Mouse (Mus musculus) CH12.LX (cell line): ENCODE measurements around the gene Actb. TPM values are rescaled to one million over a fixed set of nuclear protein-coding genes. Genes with fewer than 3 reads are reported as not detected.

ENCODE experiments used
- DNase-seq: peaks from one replicate; pipeline ENCODE4 v3.0.0-alpha.2; 2013; ENCODE audit errors: extremely low read depth
- H3K27ac ChIP-seq: 2 replicates; pipeline ENCODE4 v1.5.1; 2012; ENCODE audit warnings: low read depth, mild to moderate bottlenecking, control low read depth, moderate library complexity; ENCODE audit not compliant: insufficient read depth
- H3K27me3 ChIP-seq: replicated peaks from 2 replicates; pipeline ENCODE3; 2012; ENCODE audit warnings: inconsistent platforms
- H3K36me3 ChIP-seq, 2 experiments: replicated peaks in 1 of 2; 2 replicates each; pipeline versions ENCODE3 to v1.6.1; 2012; ENCODE audit warnings: inconsistent platforms in 1 of 2, low read length in 1 of 2, mild to moderate bottlenecking in 1 of 2, mixed read lengths in 1 of 2, moderate library complexity in 1 of 2; ENCODE audit not compliant: control insufficient read depth in 1 of 2, insufficient read depth in 1 of 2
- H3K4me1 ChIP-seq, 2 experiments: 2 replicates each; pipeline ENCODE4 v1.6.1; 2012; ENCODE audit warnings: inconsistent platforms in 1 of 2, moderate library complexity in 1 of 2; ENCODE audit not compliant: insufficient read depth in 2 of 2, control insufficient read depth in 1 of 2
- H3K4me2 ChIP-seq: 2 replicates; pipeline ENCODE4 v1.6.1; 2012; ENCODE audit warnings: low read depth, mild to moderate bottlenecking, control low read depth; ENCODE audit not compliant: poor library complexity, insufficient read depth, severe bottlenecking
- H3K4me3 ChIP-seq, 3 experiments: fragments of 150-350 bp in 1 of 3; sonication (generic) in 1 of 3; replicated peaks in 1 of 3; 2 replicates each; pipeline versions ENCODE3 to v1.5.1; 2011 to 2012; ENCODE audit warnings: low read depth in 2 of 3, low read length in 2 of 3, mild to moderate bottlenecking in 2 of 3, moderate library complexity in 2 of 3, control low read depth in 1 of 3, improper control_type of control experiment in 1 of 3, inconsistent platforms in 1 of 3, mixed read lengths in 1 of 3; ENCODE audit not compliant: poor library complexity in 1 of 3
- H3K79me2 ChIP-seq: replicated peaks from 2 replicates; pipeline ENCODE4 v1.6.1; 2012; ENCODE audit warnings: mild to moderate bottlenecking, moderate library complexity; ENCODE audit not compliant: control insufficient read depth, poor library complexity, insufficient read depth, severe bottlenecking; ENCODE audit errors: extremely low read depth
- H3K9ac ChIP-seq: 2 replicates; pipeline ENCODE4 v1.6.1; 2012; ENCODE audit warnings: low read depth, mild to moderate bottlenecking, control low read depth, moderate library complexity; ENCODE audit not compliant: insufficient read depth
- H3K9me3 ChIP-seq: replicated peaks from 2 replicates; pipeline ENCODE3; 2012; ENCODE audit warnings: low read length, inconsistent platforms, mixed read lengths
- BHLHE40 ChIP-seq: IDR thresholded peaks from 2 replicates; pipeline ENCODE4 v1.6.1; 2011; ENCODE audit warnings: mild to moderate bottlenecking, low read depth, low read length, improper control_type of control experiment
- CHD1 ChIP-seq: IDR thresholded peaks from 2 replicates; pipeline ENCODE4 v1.6.1; 2012; ENCODE audit warnings: low read depth, low read length, improper control_type of control experiment, inconsistent platforms
- CTCF ChIP-seq, 2 experiments: IDR thresholded peaks in 1 of 2; conservative IDR thresholded peaks in 1 of 2; 2 replicates each; pipeline ENCODE4 v1.5.1; 2011 to 2012; ENCODE audit warnings: low read depth in 2 of 2, low read length in 2 of 2, improper control_type of control experiment in 1 of 2, inconsistent platforms in 1 of 2, mild to moderate bottlenecking in 1 of 2, moderate library complexity in 1 of 2
- IRF4 ChIP-seq: IDR thresholded peaks from 2 replicates; pipeline ENCODE4 v1.6.1; 2014; ENCODE audit warnings: low read depth, mild to moderate bottlenecking, inconsistent platforms, low read length, improper control_type of control experiment
- JUN ChIP-seq: IDR thresholded peaks from 2 replicates; pipeline ENCODE4 v1.6.1; 2011; ENCODE audit warnings: low read depth, mild to moderate bottlenecking, low read length, improper control_type of control experiment, moderate library complexity; ENCODE audit not compliant: insufficient read depth
- KAT2A ChIP-seq: IDR thresholded peaks from 2 replicates; pipeline ENCODE4 v1.6.1; 2012; ENCODE audit warnings: low read length, improper control_type of control experiment, inconsistent platforms; ENCODE audit not compliant: insufficient replicate concordance
- NELFE ChIP-seq: IDR thresholded peaks from 2 replicates; pipeline ENCODE4 v1.6.1; 2011; ENCODE audit warnings: low read depth, low read length, improper control_type of control experiment
- NRF1 ChIP-seq: IDR thresholded peaks from 2 replicates; pipeline ENCODE4 v1.6.1; 2014; ENCODE audit warnings: low read depth, mild to moderate bottlenecking, inconsistent platforms, low read length, improper control_type of control experiment, moderate library complexity
- PAX5 ChIP-seq: IDR thresholded peaks from 2 replicates; pipeline ENCODE4 v1.6.1; 2012; ENCODE audit warnings: low read length, inconsistent platforms, mixed read lengths
- POLR2AphosphoS2 ChIP-seq: IDR thresholded peaks from 2 replicates; pipeline ENCODE4 v1.6.1; 2011; ENCODE audit warnings: low read depth, low read length, improper control_type of control experiment
- RAD21 ChIP-seq: IDR thresholded peaks from 2 replicates; pipeline ENCODE4 v1.6.1; 2011; ENCODE audit warnings: low read depth, mild to moderate bottlenecking, low read length, improper control_type of control experiment, moderate library complexity
- SMC3 ChIP-seq: IDR thresholded peaks from 2 replicates; pipeline ENCODE4 v1.6.1; 2011; ENCODE audit warnings: low read depth, low read length, improper control_type of control experiment
- ZC3H11A ChIP-seq: IDR thresholded peaks from 2 replicates; pipeline ENCODE4 v1.6.1; 2012; ENCODE audit warnings: low read depth, mild to moderate bottlenecking, inconsistent platforms, low read length, improper control_type of control experiment
- ZMIZ1 ChIP-seq: IDR thresholded peaks from 2 replicates; pipeline ENCODE4 v1.6.1; 2012; ENCODE audit warnings: low read depth, mild to moderate bottlenecking, inconsistent platforms, low read length, improper control_type of control experiment
- ZNF384 ChIP-seq: IDR thresholded peaks from 2 replicates; pipeline ENCODE4 v1.6.1; 2012; ENCODE audit warnings: low read depth, low read length, improper control_type of control experiment, inconsistent platforms
- dilution Hi-C: fragments of 300-500 bp; cut with MboI; formaldehyde crosslinking; loops from 2 replicates; pipeline ENCODE4 v1.14.3; 2020; ENCODE audit warnings: low sequenced_read_pairs; ENCODE audit not compliant: extremely low pct_unique_long_range_greater_than_20kb, extremely low pct_ligation_motif_present
- in situ Hi-C: fragments of 300-500 bp; cut with MboI; formaldehyde crosslinking; loops from 3 replicates; pipeline ENCODE4 v1.14.3; 2019; ENCODE audit warnings: low sequenced_read_pairs, low pct_ligation_motif_present, low pct_unique_long_range_greater_than_20kb, mixed read lengths
- polyA plus RNA-seq: library from polyadenylated mRNA; unstranded; fragments of >175 nt; gene quantifications from 2 replicates; pipeline ENCODE4 v1.2.1, GENCODE M21; 2012; ENCODE audit warnings: low read depth; ENCODE audit not compliant: insufficient read length
- total RNA-seq, 2 experiments: library from RNA; depleted of rRNA; stranded (reverse); fragments of 300-350 nt in 1 of 2; fragments of >200 nt in 1 of 2; gene quantifications; 2 replicates each; pipeline ENCODE4 v1.2.3; 2012 to 2014

Actb gene
- total and polyA plus RNA-seq, 3 experiments: 3,882 to 5,048 (median 4,756) TPM

GRCm38 (mm10) chr5:142880246-142880645 lies 26.3 kb downstream of the Actb start:
- no peaks in the 10 kb centered on the region for H3K9me3 ChIP-seq
- no peak overlapping the region for H3K4me2 ChIP-seq
- no peak overlapping the region for H3K9ac ChIP-seq
- no peak overlapping the region for H3K4me3 ChIP-seq
- no peaks in the 10 kb centered on the region; the same call in 1 of the 2 replicates for H3K79me2 ChIP-seq
- H3K27ac ChIP-seq: no peak overlapping the region
- dilution Hi-C loops (no loop called here), in situ Hi-C loops (no loop called here)
- H3K27me3 ChIP-seq: no peaks in the 10 kb centered on the region
- no peak for DNase-seq
- peaks cover 35 to 82% of the 10 kb centered on the region in 2 experiments for H3K36me3 ChIP-seq
- TF ChIP-seq ZNF384 (no peak), ZMIZ1 (no peak), BHLHE40 (no peak), PAX5 (no peak), KAT2A (no peak), JUN (no peak), CHD1 (no peak), ZC3H11A (no peak)
- TF ChIP-seq, all 38 proteins: peak for 0
- peaks cover 0 to 23% of the 10 kb centered on the region in 2 experiments; a peak in 3 of 4 replicates for H3K4me1 ChIP-seq

- Histone ChIP-seq H3K4me2 (no peak overlapping the region), H3K27me3 (no peaks in the 10 kb centered on the region), H3K27ac (no peak overlapping the region), H3K9me3 (no peaks in the 10 kb centered on the region), H3K9ac (no peak overlapping the region), H3K4me1 (peaks cover 0 to 23% of the 10 kb centered on the region in 2 experiments; a peak in 3 of 4 replicates), H3K4me3 (no peak overlapping the region), H3K36me3 (peaks cover 33 to 82% of the 10 kb centered on the region in 2 experiments), H3K79me2 (no peaks in the 10 kb centered on the region)
- TF ChIP-seq POLR2AphosphoS2 (no peak), NRF1 (no peak), RAD21 (peak; percentile 96), SMC3 (peak; percentile 91), IRF4 (peak; percentile 45; the same call in 1 of the 2 replicates), ZC3H11A (peak; percentile 64), NELFE (peak; percentile 11; the same call in 1 of the 2 replicates), CTCF (conservative IDR thresholded peaks at IDR 0.05 in 1 of 2, IDR thresholded peaks at IDR 0.05 in 1 of 2; ENCODE audit: low read depth in 2 of 2, low read length in 2 of 2) (peak; percentile 91 to 96)
- in situ Hi-C loops: loop anchor here (10.0 kb wide), 1 partner anchor 115 kb away; no protein-coding TSS in a partner anchor
- DNase-seq: peak; percentile 88
- dilution Hi-C loops: no loop called here
Measured at GRCm38 (mm10) chr5:142879318-142880175, 27.0 kb downstream of the Actb start.
